16 mouse cellular contexts compared by ENCODE assay signal in genomic region chr14:8477348-8477747, GRCm38 (mm10).
"Had no signal": no experiment of that assay in that cellular context is flagged by ENCODE, and none has a peak within 500 bp of the region (broad histone marks: within the 10 kb centered on the region; RNA-seq: fewer than 3 reads in every experiment).

No protein-coding gene starts in this region.

- H3K4me2 ChIP-seq: kidney, embryonic 15.5 days; limb, embryonic 13.5 days; liver, embryonic 12.5 days; liver, embryonic 15.5 days; lung, embryonic 15.5 days; midbrain, embryonic 13.5 days; stomach, embryonic 15.5 days had no signal

- H3K27ac ChIP-seq: kidney, embryonic 15.5 days; left cerebral cortex, adult 2 months; limb, embryonic 13.5 days; liver, embryonic 12.5 days; liver, embryonic 15.5 days; lung, embryonic 15.5 days; midbrain, embryonic 10.5 days; midbrain, embryonic 13.5 days; stomach, embryonic 15.5 days had no signal

- H3K9ac ChIP-seq: kidney, embryonic 15.5 days; limb, embryonic 13.5 days; liver, embryonic 12.5 days; liver, embryonic 15.5 days; lung, embryonic 15.5 days; midbrain, embryonic 13.5 days; stomach, embryonic 15.5 days had no signal

- H3K27me3 ChIP-seq: kidney, embryonic 15.5 days; limb, embryonic 13.5 days; liver, embryonic 12.5 days; liver, embryonic 15.5 days; lung, embryonic 15.5 days; megakaryocyte, embryonic 14.5 days; midbrain, embryonic 13.5 days; stomach, embryonic 15.5 days had no signal

- DNase-seq: kidney, adult 11 months; kidney, adult 8-10 months; liver; lung, adult 18-20 months; spleen, adult 18-20 months; thymus, postnatal 36 days had no signal

- H3K4me3 ChIP-seq: kidney, embryonic 15.5 days; left cerebral cortex, adult 2 months; limb, embryonic 13.5 days; liver, embryonic 12.5 days; liver, embryonic 15.5 days; lung, embryonic 15.5 days; megakaryocyte, embryonic 14.5 days; midbrain, embryonic 10.5 days; midbrain, embryonic 13.5 days; stomach, embryonic 15.5 days had no signal

- H3K4me1 ChIP-seq: kidney, embryonic 15.5 days; liver, embryonic 12.5 days; liver, embryonic 15.5 days; lung, embryonic 15.5 days; megakaryocyte, embryonic 14.5 days; midbrain, embryonic 10.5 days; stomach, embryonic 15.5 days had no signal

- ATAC-seq: liver, embryonic 12.5 days; midbrain, embryonic 13.5 days had no signal

- H3K9me3 ChIP-seq: kidney, embryonic 15.5 days; liver, embryonic 12.5 days; liver, embryonic 15.5 days; lung, embryonic 15.5 days; midbrain, embryonic 13.5 days; stomach, embryonic 15.5 days had no signal

- H3K36me3 ChIP-seq: liver, embryonic 12.5 days; liver, embryonic 15.5 days; lung, embryonic 15.5 days; midbrain, embryonic 13.5 days; stomach, embryonic 15.5 days had no signal
